Mouse (Mus musculus) forebrain, embryonic 14.5 days (tissue): ENCODE results near the gene Ufsp2. TPM values are rescaled to one million over a fixed set of nuclear protein-coding genes. Genes with fewer than 3 reads are reported as not detected.

ENCODE experiments used
- ATAC-seq: fragments of 200-750 bp; cut with Nextera tagmentation; 2 replicates; pipeline ENCODE4 v1.8.0; 2017; ENCODE audit warnings: mild to moderate bottlenecking, moderate library complexity
- DNase-seq: peaks from one replicate; pipeline ENCODE4 v3.0.0-alpha.2; 2015; ENCODE audit warnings: low spot score
- H3K27ac ChIP-seq: fragments of 300-500 bp; sonication (generic); 2 replicates; pipeline ENCODE4 v1.5.1; 2014; ENCODE audit warnings: low read depth, mild to moderate bottlenecking, control low read depth, low read length, moderate library complexity
- H3K27me3 ChIP-seq: fragments of 300-500 bp; sonication (generic); replicated peaks from 2 replicates; pipeline ENCODE4 v1.6.1; 2014; ENCODE audit warnings: low read length, control low read depth, mixed read lengths; ENCODE audit not compliant: control insufficient read depth, insufficient read depth
- H3K36me3 ChIP-seq: fragments of 300-500 bp; sonication (generic); 2 replicates; pipeline ENCODE4 v1.6.1; 2014; ENCODE audit warnings: low read length, control low read depth; ENCODE audit not compliant: control insufficient read depth, insufficient read depth
- H3K4me1 ChIP-seq: fragments of 300-500 bp; sonication (generic); 2 replicates; pipeline ENCODE4 v1.6.1; 2014; ENCODE audit warnings: antibody characterized with exemption, low read length, control low read depth; ENCODE audit not compliant: control insufficient read depth, insufficient read depth
- H3K4me2 ChIP-seq: fragments of 300-500 bp; sonication (generic); 2 replicates; pipeline ENCODE4 v1.6.1; 2014; ENCODE audit warnings: mild to moderate bottlenecking, control low read depth, low read length
- H3K4me3 ChIP-seq: fragments of 300-500 bp; sonication (generic); 2 replicates; pipeline ENCODE4 v1.5.1; 2014; ENCODE audit warnings: low read depth, low read length, control low read depth
- H3K9ac ChIP-seq: fragments of 300-500 bp; sonication (generic); 2 replicates; pipeline ENCODE4 v1.6.1; 2014; ENCODE audit warnings: mild to moderate bottlenecking, low read length, control low read depth, moderate library complexity
- H3K9me3 ChIP-seq: fragments of 300-500 bp; sonication (generic); replicated peaks from 2 replicates; pipeline ENCODE4 v1.6.1; 2016; ENCODE audit warnings: low read length, control low read depth, mixed read lengths; ENCODE audit not compliant: control insufficient read depth
- WGBS: fragments of 180-500 bp; shearing (Covaris S2); extraction: QIAGEN DNeasy Blood & Tissue Kit; methylation state at CpG from one replicate; pipeline ENCODE4 v1.1.7; 2014; 5-methylcytosine and 5-hydroxymethylcytosine counted together
- polyA plus RNA-seq: library from polyadenylated mRNA; unstranded; fragments of >200 nt; fragmentation: Nextera tagmentation; extraction: Ambion mirVana; gene quantifications from 2 replicates; pipeline ENCODE4 v1.2.1, GENCODE M21; 2014

The Ufsp2 gene
- polyA plus RNA-seq, 1 experiment from 2014 or later = 51.1 TPM

DNA sequence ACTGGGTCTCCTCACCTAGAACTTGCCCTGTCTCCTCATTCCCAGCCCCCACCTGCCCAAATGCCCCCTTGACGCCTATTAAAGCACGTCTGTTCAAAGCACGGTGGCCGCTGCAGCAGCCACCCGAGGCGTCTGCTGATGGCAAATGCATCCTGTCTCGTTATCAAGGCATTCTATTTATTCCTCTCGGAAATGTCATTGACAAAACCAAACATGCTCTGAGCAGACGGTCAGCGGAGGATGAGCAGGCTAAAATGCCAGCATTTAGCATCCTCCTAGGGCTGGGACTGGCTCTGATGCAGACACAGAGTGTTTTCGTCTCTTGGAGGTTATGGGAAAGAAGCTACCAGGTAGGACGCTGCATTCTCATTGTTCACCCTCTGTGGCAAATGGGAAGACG, 64.9 kb downstream of the Ufsp2 start:
- H3K4me2 ChIP-seq = no peak overlapping the region
- H3K27me3 ChIP-seq = no peaks in the 10 kb centered on the region
- no peaks in the 10 kb centered on the region for H3K9me3 ChIP-seq
- no peaks in the 10 kb centered on the region for H3K4me1 ChIP-seq
- 59% methylated on average over 13 of the region's 13 CpGs for WGBS
- H3K9ac ChIP-seq = no peak overlapping the region
- H3K4me3 ChIP-seq = no peak overlapping the region
- no peak overlapping the region for H3K27ac ChIP-seq
- ATAC-seq (no peak), DNase-seq (no peak)
- peaks cover 18% of the 10 kb centered on the region for H3K36me3 ChIP-seq

Other genes starting within 250 kb of the Ufsp2 start
- gene Pdlim3, start 90.1 kb upstream of the Ufsp2 start, polyA plus RNA-seq = 8.2 and 9.0 TPM in 2 replicates
- gene Ccdc110, start 40.9 kb upstream of the Ufsp2 start, polyA plus RNA-seq = 0.17 and 0.27 TPM in 2 replicates
- gene 1700029J07Rik, start 276 bp upstream of the Ufsp2 start, polyA plus RNA-seq = 1.9 and 3.5 TPM in 2 replicates
- gene Lrp2bp, start 23.8 kb downstream of the Ufsp2 start, polyA plus RNA-seq = 0.19 and 0.38 TPM in 2 replicates
- gene Ankrd37, start 30.2 kb downstream of the Ufsp2 start, polyA plus RNA-seq = 18.5 and 26.8 TPM in 2 replicates
- 20.8 and 23.0 TPM in 2 replicates for gene Cfap97, start 176.2 kb downstream of the Ufsp2 start, polyA plus RNA-seq
- 7.4 and 8.0 TPM in 2 replicates for gene Snx25, start 176.6 kb downstream of the Ufsp2 start, polyA plus RNA-seq
- 688 and 693 TPM in 2 replicates for gene Slc25a4, start 235.8 kb downstream of the Ufsp2 start, polyA plus RNA-seq